Mouse (Mus musculus) left cerebral cortex, adult 8-10 months (tissue): Measurements from ENCODE around the gene Dpyd. TPM values are rescaled to one million over a fixed set of nuclear protein-coding genes. Genes with fewer than 3 reads are reported as not detected.

Experiments used
- DNase-seq, 2 experiments: peaks; one replicate each; pipeline ENCODE4 v3.0.0; 2022; ENCODE audit warnings: low spot score in 2 of 2
- total RNA-seq, 4 experiments: library from RNA; stranded (reverse); gene quantifications; 2 replicates each; pipeline ENCODE4 v1.2.4; 2022

The Dpyd gene
- total RNA-seq, 4 experiments from 2014 or later = 7.8 to 10.3 (median 9.6) TPM

DNA sequence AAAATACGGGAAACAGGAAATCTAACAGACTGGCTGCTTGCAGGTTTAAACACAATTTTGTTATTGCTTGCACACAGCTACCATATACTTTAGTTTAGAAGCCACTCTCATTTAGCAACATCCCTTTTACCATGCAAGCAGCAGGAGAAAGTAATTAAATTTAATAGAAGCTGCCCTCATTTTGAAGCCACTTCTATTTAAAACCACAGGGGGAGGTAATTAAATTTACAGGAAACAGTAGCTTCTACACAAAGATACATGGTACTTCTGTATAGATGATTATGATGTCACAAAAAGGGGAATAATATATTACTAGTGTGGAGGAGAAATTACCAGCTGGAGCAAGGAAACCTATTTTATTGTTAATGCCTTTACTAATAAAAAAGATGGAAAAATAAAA, 113.5 kb downstream of the Dpyd start:
- DNase-seq = no peak

DNA sequence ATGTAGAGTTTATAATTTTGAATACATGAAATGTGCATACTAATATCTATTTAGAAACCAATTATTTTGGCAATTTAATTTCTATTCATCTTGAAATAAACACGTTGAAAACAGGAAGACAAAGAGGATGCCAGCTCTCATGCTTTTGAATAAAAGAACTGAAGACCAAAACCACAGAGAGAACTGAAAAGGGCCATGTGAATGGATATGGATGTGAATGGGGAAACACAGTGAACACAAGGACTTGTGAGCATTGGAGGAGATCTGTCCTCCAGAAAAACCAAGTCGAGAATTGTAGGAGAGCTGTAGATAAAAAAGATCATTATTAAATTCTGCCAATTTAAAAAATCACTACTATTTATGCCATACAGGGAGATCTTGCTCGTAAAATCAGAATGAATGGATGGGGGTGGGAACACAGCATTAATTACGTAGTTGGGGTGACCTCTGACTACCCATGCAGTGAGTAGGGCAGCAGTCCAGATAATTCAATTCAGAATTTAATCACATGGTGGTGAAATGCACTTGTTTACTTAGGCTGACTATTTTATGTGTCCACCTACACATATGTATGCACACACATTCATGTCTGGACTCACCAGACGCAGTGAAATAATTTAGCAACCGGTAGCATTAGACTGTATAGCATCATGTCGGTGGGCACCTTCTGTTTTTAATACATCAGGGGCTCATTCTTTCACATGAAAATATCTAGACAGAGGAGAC, 114.3 kb downstream of the Dpyd start:
- no peak for DNase-seq

GRCm38 (mm10) chr3:118680803-118681202, 118.9 kb downstream of the Dpyd start:
- no peak for DNase-seq

- DNase-seq = no peak
Observed at GRCm38 (mm10) chr3:118750269-118750668, 188.3 kb downstream of the Dpyd start.

DNA sequence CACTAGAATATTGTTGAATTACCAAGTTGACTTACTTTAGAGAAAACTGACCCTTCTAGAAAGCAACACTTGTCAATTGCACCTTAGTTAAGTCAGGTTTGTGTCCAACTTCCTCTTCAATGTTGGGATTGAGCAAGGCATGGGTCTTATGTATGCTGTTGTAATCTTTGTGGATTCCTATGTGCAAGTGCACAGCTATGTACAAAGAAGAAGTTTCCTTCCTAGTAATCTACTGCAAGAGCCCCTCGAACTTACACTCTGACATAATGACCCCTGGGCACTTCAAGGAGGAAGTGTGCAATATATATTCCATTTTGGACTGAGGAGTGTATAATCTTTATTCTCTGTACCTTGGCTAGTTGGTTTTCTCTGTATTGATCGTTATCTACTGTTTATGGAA, 191.7 kb downstream of the Dpyd start:
- DNase-seq = no peak

DNA sequence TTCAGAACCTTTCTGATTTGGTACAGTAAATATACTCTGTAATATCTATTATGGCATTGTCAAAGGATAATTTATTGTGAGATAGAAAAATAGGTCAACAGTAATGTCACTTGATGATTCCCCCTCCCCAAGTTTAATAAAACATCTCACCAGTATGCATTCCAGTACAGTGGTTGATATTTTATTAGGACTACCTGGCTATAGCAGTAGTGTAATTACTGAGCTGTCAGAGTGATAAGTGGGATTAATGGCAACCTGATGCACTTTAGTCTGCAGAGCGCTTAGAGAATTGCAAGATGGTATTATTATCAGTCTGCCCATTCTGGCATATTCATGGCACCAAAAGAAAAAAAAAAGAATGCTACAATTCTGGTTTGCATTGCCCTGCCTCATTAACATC, 194.2 kb downstream of the Dpyd start:
- DNase-seq = no peak

- no peak for DNase-seq
Observed at GRCm38 (mm10) chr3:118812885-118813284, 251.0 kb downstream of the Dpyd start.

DNA sequence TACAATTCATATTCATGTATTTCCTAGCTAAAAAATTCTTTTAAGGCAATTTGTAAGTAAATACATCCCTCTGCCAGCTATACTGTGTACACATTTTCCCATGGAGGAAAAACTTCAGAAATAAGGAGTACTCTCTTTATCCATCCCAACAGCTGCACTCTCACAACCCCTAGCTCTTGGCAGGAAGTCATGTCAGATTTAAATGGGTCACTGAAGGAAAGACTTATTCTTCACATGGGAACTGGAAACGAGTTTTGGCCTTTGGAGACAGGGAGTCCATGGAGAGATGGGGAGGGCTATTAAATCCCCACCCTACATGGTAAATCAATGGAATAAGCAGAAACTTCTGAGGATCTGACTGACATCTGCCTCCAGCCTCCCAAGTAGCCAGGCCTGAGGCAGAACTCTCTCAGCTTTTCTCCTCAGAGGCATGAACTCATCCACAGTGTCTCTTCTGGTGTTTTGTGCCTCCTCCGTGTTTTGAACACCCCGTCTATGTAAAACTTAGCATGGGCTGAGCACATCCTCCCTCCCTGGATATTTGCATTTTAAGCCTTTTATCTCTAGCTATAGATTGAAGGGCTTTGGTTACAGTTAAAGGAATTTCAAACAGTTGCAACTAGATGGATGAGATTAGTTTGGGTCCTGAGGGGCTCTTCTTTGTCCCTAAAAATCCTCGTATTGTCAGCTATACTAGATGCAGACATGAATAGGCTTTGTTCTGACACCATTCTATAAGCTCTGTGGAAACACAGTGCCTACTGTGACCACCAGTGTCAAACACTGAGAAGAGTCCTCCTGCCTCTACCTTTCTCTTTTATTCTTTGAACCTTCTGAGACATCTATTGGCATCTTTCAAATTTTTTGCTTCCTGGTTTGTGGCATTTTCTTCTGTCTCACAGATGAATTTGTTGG, 288.9 kb downstream of the Dpyd start:
- DNase-seq = no peak

DNA sequence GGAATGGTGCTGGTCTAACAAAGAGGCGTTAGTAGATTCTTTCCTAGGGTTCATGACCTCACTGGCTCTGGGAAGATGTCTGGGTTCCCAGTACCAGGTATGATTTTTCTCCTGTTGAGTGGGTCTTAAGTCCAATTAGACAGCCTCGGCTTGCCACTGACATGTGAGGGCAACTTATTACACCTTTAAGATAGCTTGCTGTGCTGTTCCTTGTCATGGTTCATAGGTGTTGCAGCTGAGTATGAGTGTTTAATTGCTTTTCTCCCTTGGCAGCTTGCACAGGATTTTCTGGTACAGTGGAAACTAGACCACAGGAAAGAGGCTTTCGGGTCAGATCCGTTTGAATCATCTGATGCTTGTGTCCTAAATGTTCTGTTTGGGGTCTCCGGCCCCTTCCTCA, 290.8 kb downstream of the Dpyd start:
- DNase-seq = no peak

DNA sequence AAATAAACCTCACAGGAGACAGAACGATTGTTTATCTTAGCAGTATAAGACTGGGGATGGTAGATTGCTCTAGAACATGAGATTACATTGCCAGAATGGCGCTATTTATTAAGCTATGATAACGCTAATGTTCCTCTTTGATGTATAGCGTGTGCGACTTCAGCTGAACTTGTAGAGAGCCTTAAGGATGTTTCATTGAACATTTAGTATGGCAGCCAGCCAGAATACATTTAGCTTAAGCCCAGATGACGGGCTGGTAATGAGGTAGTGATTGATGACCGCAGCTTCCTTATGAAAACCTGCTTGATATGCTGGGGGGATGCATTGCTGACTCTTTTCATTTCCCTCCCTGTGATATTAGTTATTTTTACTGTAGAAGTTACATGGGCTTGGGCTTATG, 293.5 kb downstream of the Dpyd start:
- DNase-seq = no peak

GRCm38 (mm10) chr3:118869113-118870107, 307.5 kb downstream of the Dpyd start:
- no peak for DNase-seq

- DNase-seq = no peak
Observed at GRCm38 (mm10) chr3:118875871-118876270, 313.9 kb downstream of the Dpyd start.

DNA sequence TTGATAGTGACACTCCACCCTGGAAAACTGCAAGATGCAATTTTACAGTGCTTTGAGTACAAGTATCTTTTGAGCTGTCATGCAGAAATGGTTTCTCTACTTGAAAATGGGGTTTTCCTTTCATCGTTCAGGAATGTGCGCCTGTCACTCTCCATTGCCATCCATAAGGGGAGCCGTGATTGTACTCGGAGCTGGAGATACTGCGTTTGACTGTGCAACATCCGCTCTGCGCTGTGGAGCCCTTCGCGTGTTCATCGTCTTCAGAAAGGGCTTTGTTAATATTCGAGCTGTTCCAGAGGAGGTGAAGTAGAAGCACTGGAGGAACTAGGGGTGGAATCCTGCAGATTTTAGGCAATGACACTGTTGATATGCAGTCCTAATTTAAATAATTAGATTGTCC, 337.1 kb downstream of the Dpyd start:
- DNase-seq = no peak

DNA sequence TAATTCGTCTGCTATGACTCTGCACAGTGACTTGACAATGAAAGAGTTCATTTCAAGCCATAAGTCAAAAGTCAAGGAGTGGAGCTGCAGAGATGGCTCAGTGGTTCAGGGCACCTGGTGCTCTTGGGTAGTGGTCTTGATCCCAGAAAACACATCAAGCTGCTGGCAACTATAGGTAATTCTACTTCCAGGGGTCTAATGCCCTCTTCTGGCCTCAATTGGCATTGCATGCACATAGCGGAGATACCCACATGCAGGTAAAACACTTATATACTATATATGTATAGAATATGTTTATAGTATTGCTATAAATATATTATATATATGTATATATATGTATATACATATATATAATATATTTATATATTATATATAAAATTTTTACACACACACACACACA, 429.4 kb downstream of the Dpyd start:
- no peak for DNase-seq

- no peak for DNase-seq
Observed at GRCm38 (mm10) chr3:118991793-118992192, 429.9 kb downstream of the Dpyd start.

GRCm38 (mm10) chr3:119021255-119021654, 459.3 kb downstream of the Dpyd start:
- DNase-seq = no peak

GRCm38 (mm10) chr3:119042611-119043010, 480.7 kb downstream of the Dpyd start:
- DNase-seq = no peak

DNA sequence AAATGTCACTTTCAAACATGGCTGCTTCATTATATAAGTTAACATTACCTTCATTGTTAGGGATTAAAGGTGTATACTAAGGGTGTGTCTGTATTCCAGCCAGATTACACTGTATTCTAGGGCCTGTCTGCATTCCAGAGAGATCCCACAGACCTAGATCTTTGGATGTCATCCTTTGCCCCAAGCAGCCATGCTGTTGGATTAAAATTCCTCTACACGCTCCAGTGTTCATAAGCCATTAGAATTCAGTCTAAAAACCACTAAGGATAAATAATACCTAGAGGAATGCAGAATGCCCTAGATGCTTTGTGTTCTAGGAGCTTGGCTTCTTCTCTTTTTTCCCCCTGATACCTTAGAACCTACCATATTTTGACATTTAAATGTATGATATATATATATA, 494.2 kb downstream of the Dpyd start:
- no peak for DNase-seq

DNA sequence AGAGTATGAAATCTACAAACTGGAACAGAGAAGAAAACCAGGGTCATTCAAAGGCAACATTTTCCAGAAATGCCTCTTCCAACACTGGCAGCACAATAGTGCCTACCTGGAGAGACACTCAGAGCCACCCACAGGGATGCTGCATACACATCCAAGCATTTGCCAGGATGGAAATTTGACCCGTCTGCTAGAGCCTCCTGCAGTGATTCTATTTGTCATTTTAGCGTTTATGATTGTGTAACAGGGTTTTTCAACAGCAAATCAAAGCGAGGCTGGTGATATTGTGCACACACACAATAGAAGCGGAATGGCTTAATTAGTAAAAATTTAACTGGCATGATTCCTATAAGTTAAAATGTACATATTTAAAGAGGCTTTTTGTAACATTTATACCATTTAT, 501.3 kb downstream of the Dpyd start:
- no peak for DNase-seq

- no peak for DNase-seq
Observed at GRCm38 (mm10) chr3:119063642-119064041, 501.7 kb downstream of the Dpyd start.

DNA sequence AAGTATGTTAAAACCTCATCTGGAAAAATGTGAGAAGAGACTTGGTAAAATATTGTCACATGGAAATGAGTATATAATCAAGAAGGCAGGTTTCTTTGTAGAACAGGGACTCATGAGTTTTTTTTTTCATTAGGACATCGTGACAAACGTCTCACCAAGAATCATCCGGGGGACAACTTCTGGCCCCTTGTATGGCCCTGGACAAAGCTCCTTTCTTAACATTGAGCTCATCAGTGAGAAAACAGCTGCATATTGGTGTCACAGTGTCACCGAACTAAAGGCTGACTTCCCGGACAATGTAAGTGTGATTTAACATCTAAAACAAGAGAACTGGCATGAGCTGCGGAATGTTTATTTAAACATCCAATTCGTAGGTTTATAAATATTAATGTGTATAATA, 502.8 kb downstream of the Dpyd start:
- DNase-seq = no peak
